Mouse (Mus musculus) cerebellum, adult 2 months (tissue): Measurements from ENCODE around the gene Gstp1. TPM values are rescaled to one million over a fixed set of nuclear protein-coding genes. Genes with fewer than 3 reads are reported as not detected.

Experiments used
- DNase-seq, 2 experiments: peaks; one replicate each; pipeline ENCODE4 v3.0.0; 2021
- H3K27ac ChIP-seq: fragments of 200-500 bp; 2 replicates; pipeline ENCODE4 v1.5.1; 2012; ENCODE audit warnings: low read length, control low read depth, inconsistent platforms; ENCODE audit not compliant: insufficient read depth
- H3K27me3 ChIP-seq: fragments of 200-500 bp; 2 replicates; pipeline ENCODE4 v1.6.1; 2012; ENCODE audit warnings: inconsistent platforms, mild to moderate bottlenecking, low read length, moderate library complexity; ENCODE audit not compliant: control insufficient read depth, insufficient read depth
- H3K4me1 ChIP-seq: fragments of 200-500 bp; 2 replicates; pipeline ENCODE4 v1.6.1; 2011; ENCODE audit warnings: low read length; ENCODE audit not compliant: control insufficient read depth, insufficient read depth
- H3K4me3 ChIP-seq: fragments of 200-500 bp; replicated peaks from 2 replicates; pipeline ENCODE3; 2011; ENCODE audit warnings: mild to moderate bottlenecking, low read depth, low read length, control low read depth; ENCODE audit not compliant: insufficient read depth
- CTCF ChIP-seq: fragments of 200-500 bp; IDR thresholded peaks from 2 replicates; pipeline ENCODE4 v1.5.1; 2011; ENCODE audit warnings: low read depth, mild to moderate bottlenecking, control low read depth, low read length, moderate library complexity, borderline replicate concordance; ENCODE audit not compliant: insufficient read depth
- POLR2A ChIP-seq: fragments of 200-500 bp; IDR thresholded peaks from 2 replicates; pipeline ENCODE4 v1.6.1; 2011; ENCODE audit warnings: low read length, control low read depth, borderline replicate concordance; ENCODE audit not compliant: insufficient read depth
- WGBS: fragments of 180-500 bp; shearing (Covaris S2); methylation state at CpG from one replicate; pipeline ENCODE4 v1.1.7; 2018; 5-methylcytosine and 5-hydroxymethylcytosine counted together
- polyA plus RNA-seq: library from polyadenylated mRNA; depleted of rRNA; stranded (reverse); fragments of >200 nt; gene quantifications from 2 replicates; pipeline ENCODE4 v1.2.3, GENCODE M21; 2012

The Gstp1 gene
- polyA plus RNA-seq, 1 experiment, result 561 TPM

- TF ChIP-seq POLR2A (no peak), CTCF (no peak)
- no peak for DNase-seq
- H3K27ac ChIP-seq, result no peak overlapping the region
- no peaks in the 10 kb centered on the region for H3K4me1 ChIP-seq
- H3K4me3 ChIP-seq, result no peak overlapping the region
- no peaks in the 10 kb centered on the region for H3K27me3 ChIP-seq
Measured at GRCm38 (mm10) chr19:4027576-4027975, 10.2 kb downstream of the Gstp1 start.

- no peak overlapping the region for H3K27ac ChIP-seq
- 81% methylated on average over 7 of the region's 7 CpGs for WGBS
- DNase-seq, result no peak
- H3K4me1 ChIP-seq, result peaks cover 11% of the 10 kb centered on the region
- H3K27me3 ChIP-seq, result no peaks in the 10 kb centered on the region
- no peak overlapping the region for H3K4me3 ChIP-seq
- no peak for TF ChIP-seq CTCF
Measured at GRCm38 (mm10) chr19:4023185-4023584, 14.6 kb downstream of the Gstp1 start.

DNA sequence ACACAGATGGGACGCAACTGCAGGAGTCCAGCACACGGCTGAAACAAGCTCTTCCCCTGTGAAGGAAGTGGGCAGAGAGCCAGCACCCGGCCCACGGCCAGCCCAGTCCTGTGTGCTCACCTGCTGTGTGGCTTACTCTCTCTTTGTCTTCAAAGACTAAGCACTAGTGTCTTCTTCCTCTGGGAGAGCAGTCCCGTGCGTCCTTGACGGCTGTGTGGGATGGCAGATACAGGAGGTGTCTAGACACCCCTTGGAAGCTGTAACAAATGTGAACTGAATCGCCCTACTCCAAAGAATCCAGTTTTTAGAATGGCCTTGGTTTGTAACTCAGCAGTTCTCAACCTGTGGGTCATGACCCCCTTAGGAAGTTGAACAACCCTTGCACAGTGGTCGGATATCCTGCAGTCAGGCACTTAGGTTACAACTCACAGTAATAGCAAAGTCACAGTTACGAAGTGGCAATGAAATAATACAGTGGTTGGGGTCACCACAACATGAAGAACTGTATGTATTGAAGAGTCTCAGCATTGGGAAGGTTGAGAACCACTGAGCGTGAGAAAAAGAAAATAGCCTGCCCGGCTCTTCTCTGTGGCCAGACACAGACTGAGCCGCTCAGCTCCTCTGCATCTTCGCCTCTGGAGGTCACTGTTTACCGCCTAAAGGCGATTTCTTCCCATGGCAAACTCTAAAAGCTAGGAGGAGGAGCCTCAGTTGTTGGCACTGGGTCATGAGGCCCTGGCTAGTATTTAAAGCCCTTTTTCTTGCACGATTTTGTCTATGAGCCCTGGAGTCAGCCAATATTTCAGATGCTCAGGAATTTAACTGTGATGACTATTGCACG is 18.8 kb downstream of the Gstp1 start:
- TF ChIP-seq CTCF, result peak; percentile 86
- TF ChIP-seq POLR2A, result no peak
- Histone ChIP-seq H3K27ac (peak overlapping the region; percentile 10; the same call in 1 of the 2 replicates), H3K27me3 (no peaks in the 10 kb centered on the region), H3K4me1 (peaks cover 11% of the 10 kb centered on the region), H3K4me3 (no peak overlapping the region)
- 6% methylated on average over 18 of the region's 18 CpGs for WGBS
- peak; percentile 86 to 89 for DNase-seq

DNA sequence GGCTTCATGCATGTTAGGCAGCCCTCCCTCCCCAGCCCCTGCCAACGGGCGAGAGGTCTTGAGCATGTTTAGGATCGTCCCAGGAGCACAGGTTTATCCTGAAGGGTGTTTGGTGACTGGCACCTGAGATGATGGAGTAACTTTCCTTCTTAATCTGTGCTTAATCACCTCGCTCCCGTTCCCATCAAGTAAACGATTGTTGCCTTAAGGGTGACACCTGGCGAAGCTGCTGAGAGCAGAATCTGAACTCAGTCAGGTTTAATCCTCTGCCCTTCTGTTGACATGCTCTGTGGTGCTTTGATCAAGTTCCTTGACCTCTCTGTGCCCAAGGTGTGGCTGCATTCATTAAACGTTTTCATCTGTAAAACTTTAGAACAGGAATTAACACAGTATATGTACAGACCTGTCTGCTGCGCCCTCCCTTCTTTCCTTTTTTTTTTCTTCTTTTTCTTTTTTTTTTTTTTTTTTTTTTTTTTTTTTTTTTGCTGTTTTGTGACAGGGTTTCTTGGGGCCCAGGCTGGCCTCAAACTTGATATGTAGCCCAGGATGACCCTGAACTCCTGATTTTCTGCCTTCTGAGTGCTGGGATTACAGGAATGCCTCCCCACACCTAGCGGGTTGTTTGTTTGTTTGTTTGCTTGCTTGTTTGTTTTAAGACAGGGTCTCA is 19.7 kb downstream of the Gstp1 start:
- no peak for TF ChIP-seq POLR2A
- no peak for TF ChIP-seq CTCF
- Histone ChIP-seq H3K4me1 (peaks cover 11% of the 10 kb centered on the region), H3K4me3 (no peak overlapping the region), H3K27me3 (no peaks in the 10 kb centered on the region), H3K27ac (peak overlapping the region; percentile 61; the same call in 1 of the 2 replicates)
- WGBS, result 75% methylated on average over 10 of the region's 10 CpGs
- no peak for DNase-seq

GRCm38 (mm10) chr19:4015635-4016034 is 22.1 kb downstream of the Gstp1 start:
- Histone ChIP-seq H3K4me3 (no peak overlapping the region), H3K27me3 (no peaks in the 10 kb centered on the region), H3K27ac (no peak overlapping the region), H3K4me1 (peaks cover 19% of the 10 kb centered on the region)
- 75% methylated on average over 5 of the region's 5 CpGs for WGBS
- TF ChIP-seq CTCF (no peak), POLR2A (no peak)
- DNase-seq, result no peak

- Histone ChIP-seq H3K4me1 (peaks cover 19% of the 10 kb centered on the region), H3K27ac (no peak overlapping the region), H3K4me3 (no peak overlapping the region), H3K27me3 (no peaks in the 10 kb centered on the region)
- no peak for DNase-seq
- TF ChIP-seq CTCF (no peak), POLR2A (no peak)
Measured at GRCm38 (mm10) chr19:4014802-4015201, 23.0 kb downstream of the Gstp1 start.

DNA sequence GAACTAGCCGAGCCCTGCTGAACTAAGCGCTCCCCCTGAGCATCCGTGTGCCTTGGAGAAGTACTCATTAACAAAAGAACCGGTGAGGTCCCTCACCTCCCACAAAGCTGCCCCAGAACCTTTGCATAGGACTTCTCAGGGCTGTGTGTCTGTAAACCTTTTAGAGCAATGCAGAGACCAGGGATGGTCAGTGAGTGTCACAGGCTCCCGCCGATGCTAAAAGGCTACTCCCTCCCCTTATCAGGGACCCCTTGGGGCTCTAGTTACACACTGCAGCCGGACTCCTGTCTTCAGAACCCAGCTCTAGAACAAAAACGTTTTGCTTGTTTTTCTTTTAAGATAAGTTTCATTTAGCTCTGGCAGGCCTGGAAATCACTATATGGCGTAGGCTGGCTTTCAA is 24.7 kb downstream of the Gstp1 start:
- no peak for DNase-seq
- Histone ChIP-seq H3K27ac (no peak overlapping the region), H3K4me1 (peaks cover 8% of the 10 kb centered on the region; the same call in 1 of the 2 replicates), H3K4me3 (no peak overlapping the region), H3K27me3 (no peaks in the 10 kb centered on the region)
- 22% methylated on average over 9 of the region's 9 CpGs for WGBS
- TF ChIP-seq CTCF (no peak), POLR2A (no peak)
